Mouse (Mus musculus) stomach, embryonic 15.5 days (tissue): Measurements from ENCODE around the gene Gga3. TPM values are rescaled to one million over a fixed set of nuclear protein-coding genes. Genes with fewer than 3 reads are reported as not detected.

Experiments
- ATAC-seq: fragments of 200-750 bp; cut with Nextera tagmentation; 2 replicates; pipeline ENCODE4 v1.8.0; 2017; ENCODE audit warnings: low read depth, moderate number of reproducible peaks, moderate TSS enrichment; ENCODE audit not compliant: insufficient read depth, low FRiP score
- H3K27ac ChIP-seq: fragments of 300-500 bp; sonication (generic); 2 replicates; pipeline ENCODE4 v1.5.1; 2015; ENCODE audit warnings: mild to moderate bottlenecking, inconsistent platforms
- H3K27me3 ChIP-seq: fragments of 300-500 bp; sonication (generic); replicated peaks from 2 replicates; pipeline ENCODE4 v1.6.1; 2015; ENCODE audit warnings: inconsistent platforms
- H3K36me3 ChIP-seq: fragments of 300-500 bp; sonication (generic); 2 replicates; pipeline ENCODE4 v1.6.1; 2015; ENCODE audit warnings: inconsistent platforms
- H3K4me1 ChIP-seq: fragments of 300-500 bp; sonication (generic); 2 replicates; pipeline ENCODE4 v1.6.1; 2015; ENCODE audit warnings: inconsistent platforms
- H3K4me2 ChIP-seq: fragments of 300-500 bp; sonication (generic); 2 replicates; pipeline ENCODE4 v1.6.1; 2015; ENCODE audit warnings: mild to moderate bottlenecking, inconsistent platforms
- H3K4me3 ChIP-seq: fragments of 300-500 bp; sonication (generic); replicated peaks from 2 replicates; pipeline ENCODE4 v1.5.1; 2015; ENCODE audit warnings: inconsistent platforms
- H3K9ac ChIP-seq: fragments of 300-500 bp; sonication (generic); 2 replicates; pipeline ENCODE4 v1.6.1; 2015; ENCODE audit warnings: inconsistent platforms
- H3K9me3 ChIP-seq: fragments of 300-500 bp; sonication (generic); 2 replicates; pipeline ENCODE4 v1.6.1; 2016; ENCODE audit warnings: inconsistent platforms
- WGBS: fragments of 180-500 bp; shearing (Covaris S2); methylation state at CpG from one replicate; pipeline ENCODE4 v1.1.7; 2015; 5-methylcytosine and 5-hydroxymethylcytosine counted together
- polyA plus RNA-seq: library from polyadenylated mRNA; unstranded; fragments of >200 nt; fragmentation: Nextera tagmentation; extraction: Ambion mirVana; gene quantifications from 2 replicates; pipeline ENCODE4 v1.2.1, GENCODE M21; 2015

The Gga3 gene
- polyA plus RNA-seq, 1 experiment from 2014 or later = 15.9 TPM

- Histone ChIP-seq H3K27me3 (no peaks in the 10 kb centered on the region), H3K36me3 (peaks cover 5% of the 10 kb centered on the region; the same call in 1 of the 2 replicates), H3K4me1 (peaks cover 19% of the 10 kb centered on the region; the same call in 1 of the 2 replicates), H3K9ac (no peak overlapping the region), H3K4me2 (no peak overlapping the region), H3K4me3 (no peak overlapping the region), H3K27ac (no peak overlapping the region), H3K9me3 (no peaks in the 10 kb centered on the region)
- 88% methylated on average over 7 of the region's 7 CpGs for WGBS
- no peak for ATAC-seq
These were observed 12.5 kb upstream of the Gga3 start for GRCm38 (mm10) chr11:115616371-115616770.

- no peak for ATAC-seq
- H3K36me3 ChIP-seq = peaks cover 5% of the 10 kb centered on the region; the same call in 1 of the 2 replicates
These were observed 12.0 kb upstream of the Gga3 start for GRCm38 (mm10) chr11:115615875-115616274.

GRCm38 (mm10) chr11:115615108-115615825 is 11.4 kb upstream of the Gga3 start:
- WGBS = 76% methylated on average over 15 of the region's 15 CpGs
- H3K4me3 ChIP-seq = no peak overlapping the region
- H3K9me3 ChIP-seq = no peaks in the 10 kb centered on the region
- H3K9ac ChIP-seq = no peak overlapping the region
- H3K4me2 ChIP-seq = no peak overlapping the region
- H3K27ac ChIP-seq = peak overlapping the region; percentile 27
- ATAC-seq = no peak
- H3K36me3 ChIP-seq = peaks cover 5% of the 10 kb centered on the region; the same call in 1 of the 2 replicates
- peaks cover 19% of the 10 kb centered on the region; the same call in 1 of the 2 replicates for H3K4me1 ChIP-seq
- H3K27me3 ChIP-seq = no peaks in the 10 kb centered on the region

More at GRCm38 (mm10) chr11:115615875-115616274, 12.0 kb upstream of the Gga3 start:
- H3K4me3 ChIP-seq = no peak overlapping the region
- 87% methylated on average over 6 of the region's 6 CpGs for WGBS
- no peaks in the 10 kb centered on the region for H3K9me3 ChIP-seq
- H3K9ac ChIP-seq = no peak overlapping the region
- no peak overlapping the region for H3K27ac ChIP-seq
- no peaks in the 10 kb centered on the region for H3K27me3 ChIP-seq
- H3K4me2 ChIP-seq = no peak overlapping the region
- H3K4me1 ChIP-seq = peaks cover 19% of the 10 kb centered on the region; the same call in 1 of the 2 replicates

GRCm38 (mm10) chr11:115614346-115615107 is 10.7 kb upstream of the Gga3 start:
- Histone ChIP-seq H3K9ac (no peak overlapping the region), H3K36me3 (peaks cover 5% of the 10 kb centered on the region; the same call in 1 of the 2 replicates), H3K27me3 (no peaks in the 10 kb centered on the region), H3K9me3 (no peaks in the 10 kb centered on the region), H3K27ac (0 out of 2 replicates have a peak overlapping the region, but pooled peaks have one; percentile 27), H3K4me3 (no peak overlapping the region), H3K4me2 (no peak overlapping the region), H3K4me1 (peaks cover 19% of the 10 kb centered on the region; the same call in 1 of the 2 replicates)
- no peak for ATAC-seq
- 78% methylated on average over 10 of the region's 10 CpGs for WGBS

- ATAC-seq = no peak
These were observed 9.5 kb upstream of the Gga3 start for GRCm38 (mm10) chr11:115613138-115613945.

GRCm38 (mm10) chr11:115612410-115613137 is 8.7 kb upstream of the Gga3 start, which contains the start of gene Mif4gd:
Mif4gd (minus strand) TSS chr11:115612969.
- H3K9ac ChIP-seq = peak within 1 kb of the TSS; percentile 81
- peak within 1 kb of the TSS; percentile 91 for H3K4me2 ChIP-seq
- H3K27ac ChIP-seq = peak within 1 kb of the TSS; percentile 98
- peaks cover 19% of the 10 kb centered on the region; the same call in 1 of the 2 replicates for H3K4me1 ChIP-seq
- H3K36me3 ChIP-seq = peaks cover 18% of the 10 kb centered on the region; the same call in 1 of the 2 replicates
- H3K9me3 ChIP-seq = no peaks in the 10 kb centered on the region
- peak; percentile 84 for ATAC-seq
- under 1% methylated on average over 68 of the region's 80 CpGs for WGBS
- no peaks in the 10 kb centered on the region for H3K27me3 ChIP-seq
- H3K4me3 ChIP-seq = peak within 1 kb of the TSS; percentile 79

More at GRCm38 (mm10) chr11:115613138-115613945, 9.5 kb upstream of the Gga3 start:
- Histone ChIP-seq H3K4me1 (peaks cover 19% of the 10 kb centered on the region; the same call in 1 of the 2 replicates), H3K4me3 (peak overlapping the region; percentile 79), H3K27ac (peak overlapping the region; percentile 98), H3K9ac (peak overlapping the region; percentile 81), H3K4me2 (peak overlapping the region; percentile 91), H3K27me3 (no peaks in the 10 kb centered on the region), H3K36me3 (peaks cover 14% of the 10 kb centered on the region; the same call in 1 of the 2 replicates), H3K9me3 (no peaks in the 10 kb centered on the region)
- 0% methylated on average over 16 of the region's 16 CpGs for WGBS

- under 1% methylated on average over 13 of the region's 13 CpGs for WGBS
- peak overlapping the region; percentile 91 for H3K4me2 ChIP-seq
- H3K9me3 ChIP-seq = no peaks in the 10 kb centered on the region
- H3K9ac ChIP-seq = peak overlapping the region; percentile 81
- H3K4me3 ChIP-seq = peak overlapping the region; percentile 79
- peak; percentile 5 for ATAC-seq
- peaks cover 19% of the 10 kb centered on the region; the same call in 1 of the 2 replicates for H3K4me1 ChIP-seq
- peak overlapping the region; percentile 98 for H3K27ac ChIP-seq
- peaks cover 18% of the 10 kb centered on the region for H3K36me3 ChIP-seq
- H3K27me3 ChIP-seq = no peaks in the 10 kb centered on the region
These were observed 8.2 kb upstream of the Gga3 start for GRCm38 (mm10) chr11:115612059-115612409.

GRCm38 (mm10) chr11:115611173-115611572 is 7.3 kb upstream of the Gga3 start:
- Histone ChIP-seq H3K27me3 (no peaks in the 10 kb centered on the region), H3K4me3 (0 out of 2 replicates have a peak overlapping the region, but pooled peaks have one; percentile 79), H3K4me2 (no peak overlapping the region), H3K36me3 (peaks cover 26% of the 10 kb centered on the region), H3K9me3 (no peaks in the 10 kb centered on the region), H3K27ac (no peak overlapping the region), H3K4me1 (peaks cover 19% of the 10 kb centered on the region; the same call in 1 of the 2 replicates), H3K9ac (no peak overlapping the region)
- no peak for ATAC-seq
- WGBS = 67% methylated on average over 6 of the region's 6 CpGs

GRCm38 (mm10) chr11:115609576-115609975 is 5.7 kb upstream of the Gga3 start:
- Histone ChIP-seq H3K4me3 (no peak overlapping the region), H3K27me3 (no peaks in the 10 kb centered on the region), H3K9ac (no peak overlapping the region), H3K27ac (no peak overlapping the region), H3K4me2 (no peak overlapping the region), H3K4me1 (peaks cover 26% of the 10 kb centered on the region; the same call in 1 of the 2 replicates), H3K36me3 (peaks cover 32% of the 10 kb centered on the region), H3K9me3 (no peaks in the 10 kb centered on the region)
- no peak for ATAC-seq
- 59% methylated on average over 3 of the region's 3 CpGs for WGBS

- peaks cover 27% of the 10 kb centered on the region; the same call in 1 of the 2 replicates for H3K4me1 ChIP-seq
- no peak overlapping the region for H3K4me2 ChIP-seq
- H3K27me3 ChIP-seq = no peaks in the 10 kb centered on the region
- H3K9me3 ChIP-seq = no peaks in the 10 kb centered on the region
- no peak for ATAC-seq
- no peak overlapping the region for H3K9ac ChIP-seq
- peaks cover 32% of the 10 kb centered on the region for H3K36me3 ChIP-seq
- no peak overlapping the region for H3K27ac ChIP-seq
- WGBS = 76% methylated on average over 23 of the region's 23 CpGs
- H3K4me3 ChIP-seq = no peak overlapping the region
These were observed 4.9 kb upstream of the Gga3 start for GRCm38 (mm10) chr11:115608421-115609399.
